Mouse (Mus musculus) heart, adult 2 months (tissue): ENCODE measurements around the gene Tfpi2.

Experiments used
- CTCF ChIP-seq: fragments of 200-600 bp; IDR thresholded peaks from 2 replicates; pipeline ENCODE4 v1.8.1; 2022; ENCODE audit warnings: antibody characterized with exemption, mild to moderate bottlenecking, moderate library complexity
- EP300 ChIP-seq: fragments of 200-500 bp; IDR thresholded peaks from 2 replicates; pipeline ENCODE4 v1.6.1; 2011; ENCODE audit warnings: low read depth, low read length, control low read depth; ENCODE audit not compliant: insufficient read depth
- POLR2A ChIP-seq: fragments of 200-500 bp; IDR thresholded peaks from 2 replicates; pipeline ENCODE4 v1.6.1; 2011; ENCODE audit warnings: mild to moderate bottlenecking, low read depth, low read length, control low read depth; ENCODE audit not compliant: insufficient read depth

GRCm38 (mm10) chr6:3926140-3926539 is 62.6 kb downstream of the Tfpi2 start:
- TF ChIP-seq CTCF (no peak), POLR2A (no peak), EP300 (no peak)
